Mouse (Mus musculus): ENCODE data around the gene Calhm6.

GRCm38 (mm10) chr10:34171191-34171590 lies 43.4 kb upstream of the Calhm6 start:
- TF ChIP-seq CTCF (IDR thresholded peaks at IDR 0.05) (no peak), EP300 (IDR thresholded peaks at IDR 0.05) (no peak)
